Mouse (Mus musculus) heart, postnatal 4 days (tissue): ENCODE measurements around the gene Mst1. TPM values are rescaled to one million over a fixed set of nuclear protein-coding genes. Genes with fewer than 3 reads are reported as not detected.

Experiments
- DNase-seq: peaks from one replicate; pipeline ENCODE4 v3.0.0; 2021
- total RNA-seq, 2 experiments: library from RNA; stranded (reverse); gene quantifications; 2 replicates each; pipeline ENCODE4 v1.2.3; 2021

Mst1 gene
- total RNA-seq, 2 experiments from 2014 or later, result not detected

DNA sequence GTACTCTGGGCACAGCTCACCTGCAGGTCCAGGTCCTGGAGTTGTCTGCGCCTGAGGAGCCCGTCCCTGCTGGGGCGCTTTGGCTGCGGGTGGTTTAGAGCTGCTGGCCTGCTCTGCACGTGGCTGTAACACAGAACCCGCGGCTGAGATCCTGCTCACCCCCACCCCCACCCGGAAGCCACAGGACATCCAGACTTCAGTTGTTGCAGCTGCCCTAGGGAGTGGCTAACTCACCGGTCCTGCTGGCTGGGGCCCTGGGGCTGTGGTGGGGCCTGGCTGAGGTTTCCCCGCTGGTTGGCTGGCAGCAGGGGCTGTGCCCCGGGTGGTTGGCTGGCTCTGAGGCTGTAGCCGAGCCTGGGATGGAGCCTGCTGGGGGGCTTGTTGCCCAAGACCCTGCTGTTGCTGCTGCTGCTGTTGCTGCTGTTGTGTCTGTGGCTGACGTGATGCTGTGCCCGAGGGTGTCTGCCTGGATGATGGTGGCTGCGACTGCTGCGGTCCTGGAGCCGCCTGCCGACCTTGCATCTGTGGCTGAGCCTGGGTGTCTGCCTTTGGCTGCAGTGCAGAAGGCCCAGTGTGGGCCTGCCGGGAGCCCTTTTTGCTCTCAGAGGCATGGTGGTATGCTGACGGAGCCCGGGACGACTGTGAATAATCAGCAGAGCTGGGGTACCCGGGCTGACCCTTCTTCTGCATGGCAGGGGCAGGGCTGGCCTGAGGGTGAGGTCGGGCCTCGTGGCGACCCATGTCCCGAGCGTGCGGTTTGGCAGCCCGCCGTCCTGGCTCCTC is 24.7 kb downstream of the Mst1 start:
- DNase-seq, result no peak

DNA sequence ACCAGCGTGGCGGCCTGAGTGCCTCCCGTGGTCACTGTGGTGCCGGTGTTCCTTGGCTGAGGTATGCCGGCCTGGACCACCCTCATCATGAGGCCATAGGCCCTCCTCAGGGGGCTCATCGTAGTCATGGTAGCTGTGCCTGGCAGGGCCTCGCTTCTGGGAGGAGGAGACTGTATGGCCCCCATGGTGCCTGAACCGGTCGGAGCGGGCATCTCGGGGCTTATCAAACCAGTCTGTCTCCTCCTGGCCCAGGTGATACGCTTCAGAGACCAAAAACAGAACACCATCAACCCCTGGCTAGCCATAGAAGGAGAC is 25.3 kb downstream of the Mst1 start:
- DNase-seq, result no peak

GRCm38 (mm10) chr9:108106090-108106489 is 25.9 kb downstream of the Mst1 start:
- no peak for DNase-seq

DNA sequence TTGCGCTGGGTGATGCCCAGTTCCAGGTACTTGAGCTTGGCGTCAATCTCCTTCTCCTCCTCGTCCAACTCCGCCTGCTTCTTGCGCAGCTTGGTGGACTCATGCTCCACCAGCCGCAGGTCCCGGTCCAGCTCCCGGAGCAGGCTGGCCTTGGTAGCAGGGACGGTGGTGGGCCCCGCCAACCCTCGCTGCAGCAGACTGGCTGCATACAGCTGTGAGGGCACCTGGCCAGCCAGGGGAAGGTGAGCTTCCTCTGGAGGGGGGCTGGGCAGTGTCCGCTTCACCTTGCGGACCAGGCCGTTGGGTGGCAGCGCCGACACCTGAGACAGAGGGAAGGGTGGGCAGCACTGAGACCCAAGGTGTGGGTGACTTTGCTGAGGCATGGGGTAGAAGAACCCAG is 27.6 kb downstream of the Mst1 start:
- no peak for DNase-seq

- DNase-seq, result no peak
Measured at GRCm38 (mm10) chr9:108110160-108110559, 29.9 kb downstream of the Mst1 start.

- DNase-seq, result peak; percentile 24
Measured at GRCm38 (mm10) chr9:108111101-108111592, 30.9 kb downstream of the Mst1 start.

DNA sequence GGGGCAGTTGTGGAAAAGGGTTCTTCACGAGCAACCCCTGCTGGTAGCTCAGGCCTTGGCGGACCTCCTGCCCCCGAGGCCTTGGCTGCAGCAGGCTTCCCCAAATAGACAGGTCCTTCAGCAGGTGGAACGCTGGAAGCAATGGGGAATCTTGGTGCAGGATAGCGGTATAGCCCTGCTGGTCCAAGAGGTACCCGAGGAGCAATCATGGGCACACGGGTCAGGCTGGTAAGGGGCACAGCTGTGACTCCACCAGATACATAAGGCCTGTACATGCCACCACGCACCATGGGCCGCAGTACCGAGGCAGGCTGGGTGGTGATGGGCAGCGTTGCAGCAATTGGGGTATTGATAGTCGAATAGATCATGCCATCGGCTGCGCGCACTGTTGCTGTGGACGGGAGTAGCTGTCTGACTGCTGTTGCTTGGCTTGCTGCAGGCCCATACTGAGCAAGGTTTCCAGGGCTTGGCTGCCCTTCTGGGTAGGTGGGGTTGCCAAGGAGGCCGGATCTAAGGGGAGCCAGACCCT is 31.4 kb downstream of the Mst1 start:
- DNase-seq, result no peak

DNA sequence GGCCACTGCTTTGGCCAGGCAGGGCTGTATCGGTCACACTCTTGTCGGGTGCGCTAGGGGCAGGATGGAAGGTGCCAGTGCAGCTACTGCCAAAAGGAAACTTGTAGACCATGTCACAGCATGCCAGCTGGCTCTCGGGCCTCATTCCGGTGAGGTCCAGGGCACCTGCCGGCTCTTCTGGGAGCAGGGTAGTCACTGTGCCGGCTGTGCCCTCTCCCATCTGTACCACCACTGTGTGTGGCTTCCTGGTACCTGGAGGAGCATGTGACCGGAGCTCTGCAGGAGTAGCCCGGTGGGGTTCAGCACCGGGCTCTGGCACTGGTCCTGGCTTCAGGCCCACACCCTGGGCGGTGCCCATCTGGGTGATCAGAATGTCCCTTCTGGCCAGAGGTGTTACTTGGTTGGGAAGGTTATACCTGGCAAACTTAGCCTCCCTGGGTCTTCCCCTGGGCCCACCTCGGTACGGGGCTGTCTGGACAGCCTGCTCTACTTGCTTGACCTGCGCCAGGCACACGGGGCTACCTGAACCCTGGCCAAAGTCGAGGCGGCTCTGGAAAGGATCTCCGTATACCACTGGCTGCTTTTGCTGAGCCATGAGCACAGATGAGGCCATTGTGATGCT is 32.6 kb downstream of the Mst1 start:
- DNase-seq, result no peak

DNA sequence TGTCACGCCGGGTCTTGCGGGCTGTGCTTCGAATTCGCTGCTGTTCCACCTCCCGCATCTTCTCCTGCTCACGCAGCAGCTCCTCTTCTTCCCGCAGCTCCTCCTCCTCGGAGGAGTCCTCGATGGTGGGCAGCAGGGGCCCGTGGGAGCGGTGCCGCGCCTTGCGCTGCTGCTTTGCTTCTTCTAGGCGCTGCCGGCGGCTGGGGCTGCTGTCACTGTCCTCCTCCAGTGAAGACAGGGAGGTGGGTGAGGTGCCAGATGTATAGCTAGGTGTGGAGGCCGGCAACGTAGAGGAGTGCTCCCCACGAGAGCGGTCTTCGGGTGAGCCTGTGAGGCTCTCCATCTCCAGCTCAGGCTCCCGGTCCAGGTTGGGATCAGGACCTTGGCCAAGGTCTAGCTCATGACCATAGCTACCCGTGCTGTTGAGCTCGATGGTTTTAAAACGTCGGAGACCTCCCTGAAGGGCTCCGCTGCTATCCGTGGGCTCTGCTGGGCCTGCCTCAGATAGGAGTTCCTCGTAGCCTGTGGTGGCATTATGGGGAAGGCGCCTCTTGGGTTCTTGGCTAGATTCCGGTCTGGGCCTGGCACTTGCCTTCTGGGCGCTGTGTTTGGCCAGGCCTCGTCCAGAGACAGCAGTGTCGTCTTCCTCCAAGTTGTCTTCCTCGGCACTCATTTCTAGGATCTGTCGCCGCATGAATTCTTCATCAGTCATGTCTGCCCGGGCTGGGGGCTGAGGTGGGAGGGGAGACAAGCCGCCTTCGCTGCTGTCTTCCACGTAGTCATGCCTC is 35.2 kb downstream of the Mst1 start:
- DNase-seq, result no peak

- no peak for DNase-seq
Measured at GRCm38 (mm10) chr9:108117143-108117542, 36.9 kb downstream of the Mst1 start.

- peak; percentile 59 for DNase-seq
Measured at GRCm38 (mm10) chr9:108119891-108120411, 39.7 kb downstream of the Mst1 start.

- DNase-seq, result no peak
Measured at GRCm38 (mm10) chr9:108120671-108121070, 40.4 kb downstream of the Mst1 start.

DNA sequence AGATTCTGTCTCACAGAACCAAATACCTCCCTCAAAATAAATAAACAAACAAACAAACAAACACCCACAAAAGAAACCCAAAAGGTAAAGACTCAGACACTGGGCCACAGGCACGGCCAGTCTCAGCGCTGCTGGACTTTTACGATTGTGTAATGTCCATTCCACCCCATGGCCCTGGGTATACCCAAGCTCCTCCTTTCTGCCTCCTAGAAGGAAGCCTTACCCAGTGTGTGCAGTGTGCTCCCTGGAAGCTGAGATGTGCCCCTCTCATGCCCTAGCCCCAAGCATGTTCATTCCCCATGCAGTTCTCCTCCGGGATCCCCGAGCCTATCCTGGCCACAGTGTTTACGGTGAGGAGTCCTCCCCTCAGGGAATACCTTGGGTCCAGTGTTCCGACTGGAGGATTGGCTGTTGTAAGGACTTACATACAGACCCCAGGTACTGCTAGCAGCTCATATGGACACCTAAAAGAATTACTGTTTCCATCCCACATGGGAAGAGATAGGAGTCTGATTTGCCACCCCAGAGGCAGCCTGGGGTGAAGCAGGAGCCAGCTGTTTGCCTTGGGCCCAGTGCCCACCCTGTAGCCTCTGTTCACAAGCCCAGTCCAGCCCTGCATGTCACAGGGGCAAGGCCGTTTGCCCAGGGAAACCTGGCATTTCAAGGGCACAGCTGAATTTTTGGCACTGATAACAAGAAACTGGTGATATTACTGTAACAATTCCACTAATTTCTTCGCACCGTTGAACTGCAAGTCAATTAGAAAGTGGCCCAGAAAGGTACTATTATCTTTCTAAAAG is 41.1 kb downstream of the Mst1 start:
- no peak for DNase-seq

- no peak for DNase-seq
Measured at GRCm38 (mm10) chr9:108123916-108124315, 43.7 kb downstream of the Mst1 start.

- no peak for DNase-seq
Measured at GRCm38 (mm10) chr9:108125731-108126130, 45.5 kb downstream of the Mst1 start.

- DNase-seq, result no peak
Measured at GRCm38 (mm10) chr9:108126436-108127180, 46.4 kb downstream of the Mst1 start.

DNA sequence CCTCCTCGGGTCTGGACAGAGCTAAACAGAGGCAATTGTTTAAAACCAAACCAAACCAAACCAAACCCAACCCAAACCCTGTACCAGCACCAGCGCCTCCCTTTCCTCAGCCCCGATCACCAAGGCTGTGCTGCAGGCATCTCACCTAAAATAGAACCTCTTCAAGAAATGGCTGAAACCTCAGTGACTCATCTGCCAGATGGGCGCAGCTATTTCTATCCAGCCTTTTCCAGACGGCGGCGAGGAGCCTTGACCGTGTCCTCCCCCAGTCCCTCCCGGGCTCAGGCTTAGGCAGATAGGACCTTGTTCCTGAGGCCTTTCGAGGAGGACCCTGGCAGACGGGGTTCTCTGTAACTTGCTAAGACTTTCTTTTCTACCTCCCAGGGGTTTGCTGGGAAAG is 48.0 kb downstream of the Mst1 start:
- DNase-seq, result no peak

DNA sequence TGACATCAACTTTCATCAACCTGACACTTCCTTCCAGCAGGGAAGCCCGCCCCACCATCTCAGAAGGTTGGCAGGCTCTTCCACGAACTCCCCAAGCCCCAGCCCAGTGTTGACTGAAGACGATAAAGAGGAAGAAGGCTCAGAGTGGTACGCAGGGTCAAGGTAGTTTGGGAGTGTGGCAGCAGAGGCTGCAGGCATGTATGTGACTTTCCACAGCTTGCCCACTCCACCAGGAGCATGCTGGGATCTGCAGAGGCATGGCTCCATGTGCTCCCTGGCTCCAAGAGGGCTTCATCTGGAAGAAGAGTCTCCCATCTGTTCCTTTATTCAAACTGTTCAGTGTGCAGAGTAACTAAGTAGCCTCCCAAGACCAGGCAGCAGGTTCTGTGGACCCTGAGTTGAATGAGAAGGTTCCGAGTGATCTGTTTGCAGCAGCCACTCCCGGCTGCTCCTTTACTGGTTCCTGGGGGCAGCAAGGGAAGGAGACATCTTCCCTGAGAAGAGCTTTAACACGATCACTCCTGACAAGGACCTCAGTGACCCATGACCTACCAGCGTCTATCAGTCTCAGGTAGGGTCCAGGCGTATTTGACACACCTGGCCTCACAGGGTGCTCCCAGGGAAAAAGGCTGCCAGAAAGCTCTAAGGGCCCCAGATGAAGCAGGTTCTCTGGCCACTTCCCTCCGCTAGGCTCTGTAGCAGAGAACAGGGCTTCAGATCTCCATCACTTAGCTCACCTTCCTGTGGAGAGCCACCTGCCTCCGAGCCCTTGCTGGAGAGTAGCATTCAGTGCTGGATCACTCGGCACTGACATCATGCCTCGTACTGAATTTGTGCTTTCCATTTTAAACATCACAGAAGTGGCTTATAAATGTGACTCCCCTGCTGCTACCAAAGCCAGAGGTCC is 49.1 kb downstream of the Mst1 start:
- no peak for DNase-seq

DNA sequence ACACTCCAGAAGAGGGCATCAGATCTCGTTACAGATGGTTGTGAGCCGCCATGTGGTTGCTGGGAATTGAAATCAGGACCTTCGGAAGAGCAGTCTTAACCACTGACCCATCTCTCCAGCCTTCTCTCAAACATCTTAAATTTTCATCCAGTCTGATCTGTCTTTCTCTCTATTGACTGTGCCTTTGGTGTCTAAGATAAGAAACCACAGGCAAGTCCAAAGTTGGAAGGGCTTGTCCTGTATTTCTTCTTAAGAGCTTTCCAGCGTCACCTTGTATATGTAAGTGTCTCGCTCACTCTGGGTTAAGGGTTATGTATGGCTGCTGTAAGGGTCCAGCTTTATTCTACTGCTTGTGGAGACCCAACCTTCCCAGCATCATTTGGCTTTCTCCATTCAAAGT is 51.3 kb downstream of the Mst1 start:
- no peak for DNase-seq

DNA sequence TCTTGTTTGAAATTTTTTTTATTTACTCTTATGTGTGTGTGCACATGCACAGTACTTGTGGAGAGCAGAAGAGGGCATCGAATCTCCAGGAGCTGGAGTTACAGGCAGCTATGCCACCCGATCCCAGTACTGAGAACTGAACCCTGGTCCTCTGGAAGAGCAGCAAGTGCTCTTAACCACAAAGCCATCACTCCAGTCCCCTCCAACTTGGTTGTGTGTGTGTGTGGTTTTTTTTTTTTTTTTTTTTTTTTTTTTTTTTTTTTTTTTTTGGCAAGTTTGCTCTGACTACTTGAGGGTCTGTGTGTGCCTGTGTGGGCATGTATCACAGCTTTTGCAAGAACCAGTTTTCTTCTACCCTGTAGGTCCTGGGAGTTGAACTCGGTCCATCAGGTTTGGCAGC is 52.1 kb downstream of the Mst1 start:
- DNase-seq, result no peak
